ENCODE assay signal across 9 mouse cellular contexts in genomic region chr3:107754632-107755031, GRCm38 (mm10). TPM values are rescaled to one million over a fixed set of nuclear protein-coding genes. Genes with fewer than 3 reads are reported as not detected.
DNase-seq lines count a peak whose midpoint lies in the region; TF ChIP-seq lines count a peak whose summit lies in the region.
"Had no signal": no experiment of that assay in that cellular context is flagged by ENCODE, and none has a peak within 500 bp of the region (broad histone marks: within the 10 kb centered on the region; RNA-seq: fewer than 3 reads in every experiment).

No protein-coding gene starts in this region.

- no peak overlapping the region for H3K4me3 ChIP-seq in kidney, adult 2 months (ENCODE audit: insufficient read depth, low read depth, low read length)

- 0 out of 2 replicates have a peak, but pooled peaks cover 4% of the 10 kb centered on the region for H3K4me1 ChIP-seq in kidney, adult 2 months (ENCODE audit: control insufficient read depth, insufficient read depth, low read length)

- no peak overlapping the region for H3K27ac ChIP-seq in kidney, adult 2 months (ENCODE audit: insufficient read depth, low read depth, low read length)
- H3K27ac ChIP-seq: macrophage had no signal

- H3K27me3 ChIP-seq in kidney, adult 2 months (replicated peaks; ENCODE audit: control insufficient read depth, insufficient read depth, low read length), result no peaks in the 10 kb centered on the region

- WGBS in kidney, adult 2 months, result 51% methylated on average over 3 of the region's 3 CpGs
- 52% methylated on average over 3 of the region's 3 CpGs for WGBS in large intestine, adult 2 months

- peak; percentile 64 for TF ChIP-seq CTCF in kidney, adult 2 months (conservative IDR thresholded peaks at IDR 0.05; ENCODE audit: insufficient read depth, insufficient read length, low read depth, low read length)

- peak; percentile 73 for DNase-seq in kidney, adult 2 months
- DNase-seq in kidney, adult 11 months, result no peak
- DNase-seq in CD4-positive, CD25-positive, alpha-beta regulatory T cell, adult 2 months (ENCODE audit: low read depth, low spot score), result peak; percentile 71
- peak; percentile 88 for DNase-seq in NIH3T3 (ENCODE audit: low read depth)
- DNase-seq in embryo, embryonic 9.5 days (ENCODE audit: extremely low spot score), result peak; percentile 62
- peak; percentile 24 for DNase-seq in large intestine, adult 2 months (ENCODE audit: low read depth, low spot score)
- DNase-seq in retina, postnatal 7 days (ENCODE audit: low read depth, low spot score), result peak; percentile 24
- DNase-seq in urinary bladder, postnatal 4 days (ENCODE audit: low spot score in 2 of 2), result no peak

- TF ChIP-seq POLR2A in kidney, adult 2 months (IDR thresholded peaks at IDR 0.05; ENCODE audit: low read depth, low read length), result no peak

- no peaks in the 10 kb centered on the region for H3K36me3 ChIP-seq in kidney, adult 2 months (ENCODE audit: control insufficient read depth, insufficient read depth, low read length)

RNA-seq across cellular contexts. Expression of gene Csf1, which starts 5.6 kb away (rescaled TPM):
- polyA plus RNA-seq in kidney, adult 2 months (2012; rRNA removed), result 10.7 and 12.4 TPM in 2 replicates
- 8.0 and 9.5 TPM in 2 replicates for polyA plus RNA-seq in large intestine, adult 2 months (2012; rRNA removed)

RNA-seq across cellular contexts. Expression of gene Ahcyl1, which starts 58.3 kb away (rescaled TPM):
- polyA plus RNA-seq in kidney, adult 2 months (2012; rRNA removed), result 88.6 and 101 TPM in 2 replicates
- polyA plus RNA-seq in large intestine, adult 2 months (2012; rRNA removed), result 35.8 and 54.7 TPM in 2 replicates

Comparison
In these comparisons a context has a peak if more than half of its experiments do, and no peak if none do; other contexts are left out.
1. DNase-seq: peak in kidney, adult 2 months (single experiment), CD4-positive, CD25-positive, alpha-beta regulatory T cell, adult 2 months (single experiment), NIH3T3 (single experiment), embryo, embryonic 9.5 days (single experiment), large intestine, adult 2 months (single experiment) and retina, postnatal 7 days (single experiment); none in kidney, adult 11 months (single experiment) and urinary bladder, postnatal 4 days (0 of 2).